9 mouse cellular contexts compared by ENCODE assay signal in the genomic region with DNA sequence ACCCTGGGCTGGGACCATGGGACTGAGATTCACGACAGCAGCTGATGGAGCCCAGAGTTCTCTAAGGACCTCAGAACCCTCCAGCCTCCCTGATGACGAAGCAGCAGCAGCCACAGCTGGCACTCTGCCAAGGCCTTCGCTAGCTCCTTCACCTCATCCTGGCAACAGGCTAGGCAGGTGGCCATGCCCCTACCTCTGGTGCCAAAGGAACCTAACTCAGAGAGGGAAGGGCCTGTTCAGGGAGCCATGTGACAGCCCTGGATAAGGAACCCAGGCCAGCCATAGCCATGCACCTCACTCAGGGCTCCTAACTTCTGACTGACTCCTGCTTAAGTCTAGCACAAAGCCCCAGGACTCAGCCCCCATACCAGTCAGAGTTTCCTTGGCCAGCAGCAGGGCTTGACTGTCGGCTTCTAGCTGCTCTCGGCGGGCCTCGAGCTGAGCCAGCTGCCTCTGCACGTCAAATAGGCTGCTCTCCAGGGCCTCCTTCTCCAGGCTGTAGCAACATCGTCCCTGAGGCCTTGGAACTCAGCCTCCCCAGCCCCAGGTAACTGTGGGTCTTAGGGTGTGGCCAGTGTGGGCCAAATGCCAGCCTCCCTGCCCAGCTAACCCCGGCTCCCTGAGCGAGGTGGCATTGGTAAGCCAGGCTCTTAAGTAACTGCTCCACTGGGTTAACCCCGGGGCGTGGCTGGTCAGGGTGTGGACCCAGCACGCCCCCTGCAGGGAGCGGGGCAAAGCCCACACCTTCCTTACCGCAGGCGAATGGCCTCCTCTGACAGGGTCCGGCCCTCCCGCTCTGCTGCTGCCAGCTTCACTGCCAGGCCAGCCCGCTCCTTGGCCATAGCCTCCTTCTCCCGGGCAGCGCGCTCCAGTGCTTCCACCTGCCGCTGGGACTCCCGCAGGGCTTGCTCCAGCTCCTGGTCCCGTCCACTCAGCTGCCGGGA. TPM values are rescaled to one million over a fixed set of nuclear protein-coding genes. Genes with fewer than 3 reads are reported as not detected.
DNase-seq lines count a peak whose midpoint lies in the region; ATAC-seq lines count a peak whose summit lies in the region.
"Had no signal": no experiment of that assay in that cellular context is flagged by ENCODE, and none has a peak within 500 bp of the region (broad histone marks: within the 10 kb centered on the region; RNA-seq: fewer than 3 reads in every experiment).

No protein-coding gene starts in this region.

- WGBS in forebrain, embryonic 12.5 days: 80% methylated on average over 27 of the region's 27 CpGs
- 89% methylated on average over 27 of the region's 27 CpGs for WGBS in forebrain, embryonic 11.5 days

- 0 out of 2 replicates have a peak overlapping the region, but pooled peaks have one; percentile 19 for H3K27ac ChIP-seq in forebrain, embryonic 12.5 days
- H3K27ac ChIP-seq in forebrain, embryonic 11.5 days (ENCODE audit: low read depth, low read length): no peak overlapping the region

- no peak for DNase-seq in forebrain, embryonic 11.5 days (ENCODE audit: low spot score)
- DNase-seq in 3134 (ENCODE audit: extremely low read depth, insufficient read length, low spot score): peak; percentile 69
- peak; percentile 84 to 90 for DNase-seq in lung, adult 18-20 months
- no peak for DNase-seq in spleen, postnatal 36 days (ENCODE audit: low spot score in 2 of 2)
- DNase-seq in layer of hippocampus, adult 8-10 months (ENCODE audit: low spot score in 2 of 2): no peak
- no peak for DNase-seq in spleen, adult 12 weeks (ENCODE audit: low spot score)

- no peak overlapping the region for H3K4me2 ChIP-seq in forebrain, embryonic 12.5 days
- H3K4me2 ChIP-seq in forebrain, embryonic 11.5 days (ENCODE audit: low read depth, low read length, severe bottlenecking): no peak overlapping the region

- H3K9me3 ChIP-seq in forebrain, embryonic 12.5 days: no peaks in the 10 kb centered on the region
- H3K9me3 ChIP-seq in forebrain, embryonic 11.5 days (ENCODE audit: control insufficient read depth, low read length): no peaks in the 10 kb centered on the region

- H3K9ac ChIP-seq in forebrain, embryonic 12.5 days: no peak overlapping the region
- no peak overlapping the region for H3K9ac ChIP-seq in forebrain, embryonic 11.5 days (ENCODE audit: low read length)

- peaks cover 4% of the 10 kb centered on the region; the same call in 1 of the 2 replicates for H3K4me1 ChIP-seq in forebrain, embryonic 12.5 days
- no peaks in the 10 kb centered on the region for H3K4me1 ChIP-seq in forebrain, embryonic 11.5 days (replicated peaks; ENCODE audit: control insufficient read depth, insufficient read depth, low read length)

- peaks cover 87% of the 10 kb centered on the region for H3K36me3 ChIP-seq in forebrain, embryonic 12.5 days (replicated peaks)
- no peaks in the 10 kb centered on the region; the same call in 1 of the 2 replicates for H3K36me3 ChIP-seq in forebrain, embryonic 11.5 days (ENCODE audit: control insufficient read depth, insufficient read depth, low read length)

- H3K27me3 ChIP-seq in forebrain, embryonic 12.5 days: no peaks in the 10 kb centered on the region
- no peaks in the 10 kb centered on the region for H3K27me3 ChIP-seq in forebrain, embryonic 11.5 days (ENCODE audit: control insufficient read depth, insufficient read depth, low read length)

- H3K4me3 ChIP-seq in forebrain, embryonic 12.5 days (replicated peaks): no peak overlapping the region
- H3K4me3 ChIP-seq in forebrain, embryonic 11.5 days (ENCODE audit: low read depth, low read length): no peak overlapping the region

- no peak for ATAC-seq in forebrain, embryonic 12.5 days (ENCODE audit: low FRiP score)
- ATAC-seq in forebrain, embryonic 11.5 days (replicated peaks; ENCODE audit: low FRiP score): no peak
- 0 out of 2 replicates have a peak, but pooled peaks have one; percentile 6 for ATAC-seq in granulocyte monocyte progenitor cell, adult 5-6 weeks (replicated peaks; ENCODE audit: poor library complexity, severe bottlenecking)

RNA-seq across cellular contexts. Expression of a gene that starts 23.7 kb away (rescaled TPM):
- 250 and 275 TPM in 2 replicates for polyA plus RNA-seq in forebrain, embryonic 12.5 days (2016; fragmentation: Nextera tagmentation; extraction: Ambion mirVana)
- 263 and 298 TPM in 2 replicates for polyA plus RNA-seq in forebrain, embryonic 11.5 days (2014; fragmentation: Nextera tagmentation; extraction: Ambion mirVana)
- total RNA-seq in granulocyte monocyte progenitor cell, adult 5-6 weeks (2014; fragmentation: Nextera tagmentation): not detected in 2 replicates
- not detected in 2 replicates for total RNA-seq in granulocyte monocyte progenitor cell, adult 5-6 weeks (2017)
- total RNA-seq in layer of hippocampus, adult 8-10 months (2022): 1 to 10 TPM; 4.2 to 6.6 (median 5.5) TPM
- total RNA-seq: neutrophil, adult 5-6 weeks had no signal

RNA-seq across cellular contexts. Expression of a gene that starts 26.5 kb away (rescaled TPM):
- polyA plus RNA-seq in forebrain, embryonic 12.5 days (2016; fragmentation: Nextera tagmentation; extraction: Ambion mirVana): 15.4 and 17.4 TPM in 2 replicates
- polyA plus RNA-seq in forebrain, embryonic 11.5 days (2014; fragmentation: Nextera tagmentation; extraction: Ambion mirVana): 14.3 and 15.3 TPM in 2 replicates
- 6.4 and 8.0 TPM in 2 replicates for total RNA-seq in granulocyte monocyte progenitor cell, adult 5-6 weeks (2014; fragmentation: Nextera tagmentation)
- 6.5 and 7.0 TPM in 2 replicates for total RNA-seq in granulocyte monocyte progenitor cell, adult 5-6 weeks (2017)
- 10 to 100 TPM; 67.9 to 92.0 (median 76.6) TPM for total RNA-seq in layer of hippocampus, adult 8-10 months (2022)

RNA-seq across cellular contexts. Expression of a gene that starts 44.3 kb away (rescaled TPM):
- polyA plus RNA-seq in forebrain, embryonic 12.5 days (2016; fragmentation: Nextera tagmentation; extraction: Ambion mirVana): 52.7 and 56.8 TPM in 2 replicates
- 50.0 and 51.2 TPM in 2 replicates for polyA plus RNA-seq in forebrain, embryonic 11.5 days (2014; fragmentation: Nextera tagmentation; extraction: Ambion mirVana)
- total RNA-seq in granulocyte monocyte progenitor cell, adult 5-6 weeks (2014; fragmentation: Nextera tagmentation): 30.6 and 52.4 TPM in 2 replicates
- total RNA-seq in granulocyte monocyte progenitor cell, adult 5-6 weeks (2017): 45.5 and 54.2 TPM in 2 replicates
- 10 to 100 TPM; 41.4 to 55.0 (median 46.9) TPM for total RNA-seq in layer of hippocampus, adult 8-10 months (2022)

RNA-seq across cellular contexts. Expression of a gene that starts 47.2 kb away (rescaled TPM):
- polyA plus RNA-seq in forebrain, embryonic 12.5 days (2016; fragmentation: Nextera tagmentation; extraction: Ambion mirVana): 75.5 and 82.3 TPM in 2 replicates
- 51.2 and 54.9 TPM in 2 replicates for polyA plus RNA-seq in forebrain, embryonic 11.5 days (2014; fragmentation: Nextera tagmentation; extraction: Ambion mirVana)
- total RNA-seq in granulocyte monocyte progenitor cell, adult 5-6 weeks (2014; fragmentation: Nextera tagmentation): 30.0 and 30.5 TPM in 2 replicates
- total RNA-seq in granulocyte monocyte progenitor cell, adult 5-6 weeks (2017): 14.5 and 23.6 TPM in 2 replicates
- 100 to 1,000 TPM; 144 to 156 (median 150) TPM for total RNA-seq in layer of hippocampus, adult 8-10 months (2022)

RNA-seq across cellular contexts. Expression of a gene that starts 54.3 kb away (rescaled TPM):
- 0.26 TPM in 1 of 2 replicates, not detected in the other for polyA plus RNA-seq in forebrain, embryonic 12.5 days (2016; fragmentation: Nextera tagmentation; extraction: Ambion mirVana)
- polyA plus RNA-seq in forebrain, embryonic 11.5 days (2014; fragmentation: Nextera tagmentation; extraction: Ambion mirVana): not detected in 2 replicates
- not detected in 2 replicates for total RNA-seq in granulocyte monocyte progenitor cell, adult 5-6 weeks (2014; fragmentation: Nextera tagmentation)
- not detected in 2 replicates for total RNA-seq in granulocyte monocyte progenitor cell, adult 5-6 weeks (2017)
- under 1 TPM in 2 of 4 experiments, not detected in 2; 0.20 to 0.23 TPM for total RNA-seq in layer of hippocampus, adult 8-10 months (2022)
- total RNA-seq: neutrophil, adult 5-6 weeks had no signal

Comparison
In these comparisons a context has a peak if more than half of its experiments do, and no peak if none do; other contexts are left out.
1. DNase-seq: peak in 3134 (single experiment) and lung, adult 18-20 months (2 of 2); none in forebrain, embryonic 11.5 days (single experiment), spleen, postnatal 36 days (0 of 2), layer of hippocampus, adult 8-10 months (0 of 2) and spleen, adult 12 weeks (single experiment).
2. RNA of a gene that starts 23.7 kb away (total RNA-seq): 4.2 to 6.6 TPM in layer of hippocampus, adult 8-10 months; not detected in granulocyte monocyte progenitor cell, adult 5-6 weeks; every median in the first group is over 4 times any median in the second.
3. RNA of a gene that starts 26.5 kb away (total RNA-seq): 67.9 to 92.0 TPM in layer of hippocampus, adult 8-10 months; 6.4 to 8.0 TPM in granulocyte monocyte progenitor cell, adult 5-6 weeks; every median in the first group is over 4 times any median in the second.